Mouse (Mus musculus) heart, postnatal 0 days (tissue): ENCODE data around the gene B4galnt3.
A peak's percentile ranks its signal among the peaks of the same experiment; 100 is the strongest.

ENCODE experiments used
- CTCF ChIP-seq: IDR thresholded peaks from 2 replicates; pipeline ENCODE4 v1.5.1; 2016; ENCODE audit warnings: antibody characterized with exemption, control low read depth, low read depth
- EP300 ChIP-seq: IDR thresholded peaks from 2 replicates; pipeline ENCODE4 v1.6.1; 2016; ENCODE audit warnings: antibody characterized with exemption, low read depth

DNA sequence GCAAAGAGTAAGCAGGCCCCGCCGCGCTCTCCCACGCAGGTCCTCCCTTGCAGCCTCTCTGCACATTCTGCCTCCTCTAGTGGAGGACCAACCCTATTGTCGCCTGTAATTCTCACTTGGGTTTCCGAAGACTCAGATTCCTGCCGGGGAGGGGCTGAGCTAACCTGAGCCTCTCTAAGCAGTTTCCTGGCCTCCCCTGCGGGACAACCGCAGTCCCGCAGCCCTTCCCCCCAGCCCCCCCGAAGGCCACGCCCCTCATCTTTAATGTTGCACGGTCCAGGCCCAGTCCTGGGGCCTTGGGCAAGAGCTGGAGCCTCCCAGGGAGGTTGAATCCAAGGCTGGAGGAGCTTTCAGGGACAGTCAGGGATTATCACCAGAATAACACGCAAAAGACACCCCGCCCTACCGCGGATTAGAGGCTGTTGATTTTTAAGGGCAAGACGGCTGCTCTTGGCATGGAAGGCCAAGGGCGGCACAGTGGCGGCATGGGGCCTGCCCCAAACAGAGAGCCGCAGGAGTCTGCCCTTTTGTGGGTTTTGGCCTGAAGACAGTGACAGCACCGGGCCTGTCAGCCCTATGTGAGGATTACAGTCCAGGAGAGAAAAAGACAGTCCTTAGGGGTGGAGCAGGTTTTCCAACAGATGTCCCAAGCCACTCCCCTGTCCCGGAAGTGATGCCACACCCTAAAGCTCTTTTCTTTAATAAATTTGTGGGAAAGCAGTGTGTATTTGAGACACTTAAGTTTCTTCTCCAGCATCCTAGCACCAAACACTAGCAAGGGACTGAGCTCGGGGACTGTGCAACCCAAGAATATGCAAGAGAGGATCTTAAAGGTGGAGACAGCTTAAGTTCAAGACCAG lies 105.8 kb downstream of the B4galnt3 start:
- peak; percentile 29 for TF ChIP-seq CTCF
- TF ChIP-seq EP300 = no peak
